Mouse (Mus musculus) adrenal gland, adult 2 months (tissue): ENCODE results near the gene Gm11007. TPM values are rescaled to one million over a fixed set of nuclear protein-coding genes. Genes with fewer than 3 reads are reported as not detected.
"Not testable (repeated sequence)": the region's sequence is repeated elsewhere in the genome, so short reads cannot be mapped to it uniquely, and the experiment has no call there.

ENCODE experiments used
- DNase-seq: peaks from one replicate; pipeline ENCODE4 v3.0.0; 2021
- long read RNA-seq: library from polyadenylated mRNA; stranded (forward); transcript quantifications from one replicate; pipeline ENCODE4 v2.0.0, GENCODE M21; 2021
- polyA plus RNA-seq: library from polyadenylated mRNA; depleted of rRNA; stranded (reverse); fragments of >200 nt; gene quantifications from 2 replicates; pipeline ENCODE4 v1.2.3, GENCODE M21; 2012; rRNA removed
- total RNA-seq, 2 experiments: library from RNA; stranded (reverse); gene quantifications; 2 replicates each; pipeline ENCODE4 v1.2.3; 2021

Gene Gm11007
- not detected for total RNA-seq
- not detected in 2 replicates for polyA plus RNA-seq
- long read RNA-seq, partial matches to known transcripts = 1 of 2 reads
- long read RNA-seq, other reads (novel, unspliced or antisense) = 1 of 2 reads

DNA sequence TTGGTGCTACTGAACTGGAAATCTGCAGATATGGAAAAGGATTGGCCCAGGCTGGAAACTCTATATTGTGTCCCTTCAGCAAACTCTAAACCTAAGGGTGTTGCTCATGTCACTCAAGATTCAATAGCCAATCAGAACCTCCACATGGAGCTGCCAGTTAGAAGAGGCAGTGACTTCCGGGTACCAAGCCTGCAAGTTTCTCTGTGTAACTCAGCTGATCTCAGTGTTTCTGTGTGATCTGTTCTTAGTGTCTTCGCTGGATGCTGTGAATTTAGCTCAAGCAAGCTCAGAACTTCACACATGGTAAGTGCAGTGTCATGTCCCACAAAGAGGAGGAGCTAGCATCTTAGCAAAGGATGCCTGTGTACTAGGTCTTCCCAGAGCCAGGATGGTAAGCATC is at the start of gene Gm11007:
Gene Gm11007 (plus strand): TSS at position 301 of the 400 bp plus-strand sequence.
- not testable (repeated sequence) for DNase-seq

Other genes with a start within 250 kb of the Gm11007 start
- 1 to 10 TPM; 5.5 to 6.7 TPM for gene Gm4724, start 208.2 kb upstream of the Gm11007 start, total RNA-seq
- 1.3 and 1.8 TPM in 2 replicates for gene Gm4724, start 208.2 kb upstream of the Gm11007 start, polyA plus RNA-seq
- 1 to 10 TPM; 2.4 to 3.0 TPM for gene Zfp965, start 174.0 kb upstream of the Gm11007 start, total RNA-seq
- gene Zfp965, start 174.0 kb upstream of the Gm11007 start, polyA plus RNA-seq = 0.10 TPM in 1 of 2 replicates, not detected in the other
- 10 to 100 TPM in 1 of 2 experiments, not detected in 1; 11.5 TPM for gene Zfp969, start 59.7 kb downstream of the Gm11007 start, total RNA-seq
- not detected in 2 replicates for gene Zfp969, start 59.7 kb downstream of the Gm11007 start, polyA plus RNA-seq
- not detected for gene Gm2007, start 97.6 kb downstream of the Gm11007 start, total RNA-seq
- gene Gm2007, start 97.6 kb downstream of the Gm11007 start, polyA plus RNA-seq = not detected in 2 replicates
- gene Gm14288, start 157.1 kb downstream of the Gm11007 start, total RNA-seq = 10 to 100 TPM in 1 of 2 experiments, 1 to 10 TPM in 1; 6.4 to 13.8 TPM
- 0.07 and 0.08 TPM in 2 replicates for gene Gm14288, start 157.1 kb downstream of the Gm11007 start, polyA plus RNA-seq
- 10 to 100 TPM; 23.6 to 43.0 TPM for gene Gm6710, start 225.2 kb downstream of the Gm11007 start, total RNA-seq
- gene Gm6710, start 225.2 kb downstream of the Gm11007 start, polyA plus RNA-seq = 0.59 and 1.1 TPM in 2 replicates